Mouse (Mus musculus): Measurements from ENCODE around the gene Gpd2. TPM values are rescaled to one million over a fixed set of nuclear protein-coding genes. Genes with fewer than 3 reads are reported as not detected.

Gene Gpd2
- 12.9 and 13.2 TPM in 2 replicates for polyA plus RNA-seq (2016; fragmentation: Nextera tagmentation; extraction: Ambion mirVana)

DNA sequence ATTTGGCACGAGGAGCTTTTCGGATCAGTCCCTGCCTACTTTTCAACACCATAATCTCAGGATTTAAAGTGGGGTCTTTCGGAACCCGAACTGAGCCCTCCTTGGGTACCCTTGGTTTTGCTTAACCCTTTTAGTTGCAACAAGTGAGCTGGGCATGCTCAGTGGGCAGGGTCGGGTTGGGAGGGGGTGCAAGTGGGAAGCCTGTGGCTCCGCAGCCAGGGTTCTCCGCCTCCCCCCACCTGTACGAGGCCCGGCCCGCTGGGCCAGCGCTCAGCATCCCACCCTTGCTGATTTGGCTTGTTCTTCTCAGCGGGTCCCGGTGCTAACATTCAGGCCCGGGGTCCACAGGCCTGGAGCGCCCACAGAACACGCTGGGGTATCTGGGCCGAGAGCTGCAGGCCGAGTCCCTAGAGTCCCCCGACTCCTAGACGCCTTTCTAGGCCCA is at the start of gene Gpd2:
Gene Gpd2 (plus strand): TSS at position 161 of the 445 bp plus-strand sequence.
- H3K9ac ChIP-seq = peak within 1 kb of the TSS; percentile 83
- peak within 1 kb of the TSS; percentile 73 for H3K4me3 ChIP-seq
- H3K27me3 ChIP-seq (replicated peaks) = no peaks in the 10 kb centered on the region
- no peaks in the 10 kb centered on the region for H3K9me3 ChIP-seq (replicated peaks)
- H3K27ac ChIP-seq = peak within 1 kb of the TSS; percentile 77
- peak within 1 kb of the TSS; percentile 94 for H3K4me2 ChIP-seq
- peaks cover 22% of the 10 kb centered on the region for H3K4me1 ChIP-seq
- no peaks in the 10 kb centered on the region for H3K36me3 ChIP-seq
- peak; percentile 8; the same call in 1 of the 2 replicates for ATAC-seq
- WGBS (ENCODE audit: insufficient replicate concordance) = 12% methylated on average over 20 of the region's 20 CpGs

GRCm38 (mm10) chr2:57188237-57188636 is 49.2 kb upstream of the Gpd2 start:
- Histone ChIP-seq H3K9ac (no peak overlapping the region), H3K36me3 (no peaks in the 10 kb centered on the region), H3K4me2 (no peak overlapping the region), H3K4me1 (peaks cover 14% of the 10 kb centered on the region), H3K27me3 (replicated peaks) (no peaks in the 10 kb centered on the region), H3K27ac (no peak overlapping the region), H3K9me3 (replicated peaks) (no peaks in the 10 kb centered on the region), H3K4me3 (no peak overlapping the region)
- WGBS (ENCODE audit: insufficient replicate concordance) = 53% methylated on average over 9 of the region's 9 CpGs
- 0 out of 2 replicates have a peak, but pooled peaks have one; percentile 40 for ATAC-seq

DNA sequence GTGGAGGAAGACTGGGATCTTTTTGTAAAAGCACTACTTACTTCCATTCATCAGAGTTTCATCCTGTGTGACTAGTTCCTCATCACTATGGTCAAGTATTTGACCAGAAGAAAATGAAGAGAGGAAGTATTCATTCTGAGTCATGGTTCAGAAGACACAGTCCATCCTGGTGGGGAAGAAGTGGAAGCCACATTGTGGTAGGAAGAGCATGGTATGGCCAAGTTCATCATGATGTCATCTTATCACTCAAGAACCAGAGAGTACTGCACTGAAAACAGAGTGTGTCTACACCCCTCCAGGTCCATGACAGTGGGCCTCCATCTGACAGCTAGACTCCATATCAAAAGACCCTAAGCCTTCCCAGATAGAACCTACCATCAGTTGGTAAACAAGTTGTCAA is 46.6 kb upstream of the Gpd2 start:
- Histone ChIP-seq H3K36me3 (no peaks in the 10 kb centered on the region), H3K4me2 (no peak overlapping the region), H3K27ac (no peak overlapping the region), H3K27me3 (replicated peaks) (no peaks in the 10 kb centered on the region), H3K9ac (no peak overlapping the region), H3K4me1 (peaks cover 14% of the 10 kb centered on the region), H3K4me3 (no peak overlapping the region), H3K9me3 (replicated peaks) (no peaks in the 10 kb centered on the region)
- ATAC-seq = no peak

DNA sequence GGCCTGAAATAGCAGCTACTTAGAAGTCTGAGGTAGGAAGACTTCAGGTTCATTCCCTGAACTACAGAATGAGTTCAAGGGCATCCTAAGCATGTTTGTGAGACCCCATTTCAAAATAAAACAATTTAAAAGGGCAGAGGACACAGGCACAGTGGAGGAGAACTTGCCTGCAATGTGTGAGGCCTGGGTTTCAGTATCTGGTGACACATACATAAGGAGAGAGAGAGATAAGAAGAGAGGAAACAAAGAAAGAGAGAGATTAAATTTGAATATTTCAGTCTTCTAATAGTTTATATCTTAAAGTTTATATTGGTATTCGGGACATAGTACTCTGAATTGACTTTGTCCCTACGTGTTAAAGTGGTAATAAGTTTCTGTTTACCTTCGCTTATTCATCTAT is 38.4 kb upstream of the Gpd2 start:
- Histone ChIP-seq H3K36me3 (no peaks in the 10 kb centered on the region), H3K27ac (no peak overlapping the region), H3K4me3 (no peak overlapping the region), H3K9me3 (replicated peaks) (no peaks in the 10 kb centered on the region), H3K9ac (no peak overlapping the region), H3K27me3 (replicated peaks) (no peaks in the 10 kb centered on the region), H3K4me1 (peaks cover 7% of the 10 kb centered on the region; the same call in 1 of the 2 replicates), H3K4me2 (no peak overlapping the region)
- ATAC-seq = no peak
- WGBS (ENCODE audit: insufficient replicate concordance) = 51% methylated on average over 3 of the region's 3 CpGs

DNA sequence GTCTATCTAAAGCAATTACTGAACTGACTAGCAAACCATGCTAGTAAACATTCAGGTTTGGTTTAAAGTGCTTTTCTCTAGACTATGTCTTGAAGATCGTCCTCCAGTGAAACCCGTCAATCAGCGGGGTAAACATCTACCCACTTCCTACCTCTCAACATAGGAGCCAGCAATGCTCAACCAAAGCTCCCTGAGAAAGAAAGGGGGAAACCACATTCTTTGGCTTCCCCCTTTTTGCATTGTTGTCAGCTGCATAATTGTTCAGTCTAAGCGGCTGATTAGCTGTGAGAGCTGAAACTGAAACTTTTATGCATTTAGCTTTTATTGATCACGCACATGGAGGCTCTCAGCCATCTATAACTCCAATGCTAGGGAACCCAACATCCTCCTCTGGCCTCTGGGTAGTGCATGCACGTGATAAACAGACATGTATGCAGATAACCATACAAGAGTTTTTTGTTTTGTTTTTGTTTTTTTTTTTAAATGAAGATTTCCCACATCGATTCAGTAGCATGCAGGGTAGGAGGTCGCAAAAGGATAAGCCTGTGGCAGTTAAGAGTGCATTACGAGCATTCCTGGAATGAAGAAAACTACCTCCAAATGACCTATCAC is 28.9 kb upstream of the Gpd2 start:
- H3K27ac ChIP-seq = no peak overlapping the region
- no peaks in the 10 kb centered on the region for H3K9me3 ChIP-seq (replicated peaks)
- no peak for ATAC-seq
- no peak overlapping the region for H3K9ac ChIP-seq
- no peaks in the 10 kb centered on the region for H3K27me3 ChIP-seq (replicated peaks)
- no peak overlapping the region for H3K4me2 ChIP-seq
- 43% methylated on average over 9 of the region's 9 CpGs for WGBS (ENCODE audit: insufficient replicate concordance)
- H3K4me3 ChIP-seq = no peak overlapping the region
- no peaks in the 10 kb centered on the region for H3K36me3 ChIP-seq
- H3K4me1 ChIP-seq = no peaks in the 10 kb centered on the region

GRCm38 (mm10) chr2:57211049-57212001 is 26.1 kb upstream of the Gpd2 start:
- Histone ChIP-seq H3K27ac (no peak overlapping the region), H3K4me2 (no peak overlapping the region), H3K4me1 (no peaks in the 10 kb centered on the region), H3K4me3 (no peak overlapping the region), H3K36me3 (no peaks in the 10 kb centered on the region), H3K9ac (no peak overlapping the region), H3K27me3 (replicated peaks) (no peaks in the 10 kb centered on the region), H3K9me3 (replicated peaks) (no peaks in the 10 kb centered on the region)
- ATAC-seq = no peak
- WGBS (ENCODE audit: insufficient replicate concordance) = 68% methylated on average over 9 of the region's 9 CpGs

DNA sequence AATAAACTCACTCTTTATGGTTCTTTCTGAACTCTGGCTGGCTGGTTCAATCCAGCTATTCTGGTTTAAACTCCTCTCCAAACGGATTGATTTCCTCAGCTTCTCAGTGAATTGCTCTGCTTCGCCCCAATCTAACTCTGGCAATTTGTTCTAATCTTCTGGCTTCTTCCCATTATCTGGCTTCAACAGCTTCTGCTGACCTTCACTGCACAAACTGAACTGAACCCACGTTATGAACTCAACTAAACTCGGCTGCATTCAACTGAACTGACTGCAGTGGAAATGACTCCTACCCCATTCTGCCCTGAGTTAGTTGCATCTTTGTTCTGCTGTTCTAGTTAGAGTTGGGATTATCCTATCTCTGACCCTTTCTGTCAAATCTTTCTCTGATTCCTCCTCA is 24.1 kb upstream of the Gpd2 start:
- ATAC-seq = no peak
- 40% methylated on average over 4 of the region's 4 CpGs for WGBS (ENCODE audit: insufficient replicate concordance)

DNA sequence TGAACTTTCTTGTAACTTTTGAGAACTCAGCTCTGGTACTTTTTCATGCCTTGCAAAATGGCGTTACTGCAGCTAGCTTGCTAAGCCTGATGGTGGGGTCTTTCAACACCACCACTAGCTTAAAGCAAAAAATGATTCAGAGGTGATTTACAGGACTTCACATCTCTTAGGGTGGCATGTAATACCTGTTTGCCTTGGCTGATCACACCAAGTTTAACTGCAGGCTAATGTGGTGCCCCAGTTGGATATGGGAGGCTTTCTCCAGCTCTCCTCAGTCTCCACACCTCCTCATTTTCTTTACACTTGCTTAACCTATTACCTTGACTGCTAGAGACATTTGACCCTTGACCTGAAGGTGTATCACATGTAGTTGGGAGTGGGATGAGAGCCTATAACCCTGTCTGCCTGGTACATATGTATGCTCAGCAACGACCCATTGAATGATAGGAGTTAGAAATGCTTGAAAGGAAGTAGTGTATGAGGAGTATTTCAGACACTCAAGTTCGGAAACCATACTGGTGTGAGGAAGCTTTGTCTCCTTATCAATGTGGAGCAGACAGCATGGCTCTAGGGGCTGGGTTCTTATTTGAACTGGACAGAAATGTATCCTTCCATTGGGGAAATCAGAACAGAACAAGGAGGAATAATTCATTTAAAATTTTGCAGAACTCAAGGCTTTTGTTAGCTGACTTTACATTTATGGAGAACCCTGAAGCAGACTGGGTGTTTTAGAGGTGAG is 14.0 kb upstream of the Gpd2 start:
- Histone ChIP-seq H3K9me3 (replicated peaks) (no peaks in the 10 kb centered on the region), H3K27me3 (replicated peaks) (no peaks in the 10 kb centered on the region; the same call in 1 of the 2 replicates), H3K4me3 (no peak overlapping the region), H3K4me2 (peak overlapping the region; percentile 10; the same call in 1 of the 2 replicates), H3K9ac (no peak overlapping the region), H3K27ac (no peak overlapping the region), H3K4me1 (peaks cover 9% of the 10 kb centered on the region), H3K36me3 (no peaks in the 10 kb centered on the region)
- 29% methylated on average over 3 of the region's 3 CpGs for WGBS (ENCODE audit: insufficient replicate concordance)
- ATAC-seq = peak; percentile 49

More for the DNA sequence above, 24.1 kb upstream of the Gpd2 start:
- Histone ChIP-seq H3K27me3 (replicated peaks) (no peaks in the 10 kb centered on the region), H3K4me3 (no peak overlapping the region), H3K27ac (no peak overlapping the region), H3K4me2 (no peak overlapping the region), H3K9me3 (replicated peaks) (no peaks in the 10 kb centered on the region), H3K4me1 (no peaks in the 10 kb centered on the region), H3K36me3 (no peaks in the 10 kb centered on the region), H3K9ac (no peak overlapping the region)

GRCm38 (mm10) chr2:57225236-57225635 is 12.2 kb upstream of the Gpd2 start:
- ATAC-seq = no peak

GRCm38 (mm10) chr2:57227425-57227824 is 10.0 kb upstream of the Gpd2 start:
- WGBS (ENCODE audit: insufficient replicate concordance) = 61% methylated on average over 3 of the region's 3 CpGs
- H3K36me3 ChIP-seq = no peaks in the 10 kb centered on the region
- no peaks in the 10 kb centered on the region for H3K9me3 ChIP-seq (replicated peaks)
- peaks cover 9% of the 10 kb centered on the region for H3K4me1 ChIP-seq
- H3K27me3 ChIP-seq (replicated peaks) = no peaks in the 10 kb centered on the region; the same call in 1 of the 2 replicates
- no peak overlapping the region for H3K27ac ChIP-seq
- H3K4me2 ChIP-seq = no peak overlapping the region
- no peak overlapping the region for H3K4me3 ChIP-seq
- H3K9ac ChIP-seq = no peak overlapping the region
- ATAC-seq = no peak

More at GRCm38 (mm10) chr2:57225236-57225635, 12.2 kb upstream of the Gpd2 start:
- Histone ChIP-seq H3K27me3 (replicated peaks) (no peaks in the 10 kb centered on the region; the same call in 1 of the 2 replicates), H3K9ac (no peak overlapping the region), H3K27ac (no peak overlapping the region), H3K4me1 (peaks cover 9% of the 10 kb centered on the region), H3K36me3 (no peaks in the 10 kb centered on the region), H3K4me3 (no peak overlapping the region), H3K9me3 (replicated peaks) (no peaks in the 10 kb centered on the region), H3K4me2 (no peak overlapping the region)
- WGBS (ENCODE audit: insufficient replicate concordance) = 64% methylated on average over 2 of the region's 2 CpGs

GRCm38 (mm10) chr2:57229647-57230240 is 7.7 kb upstream of the Gpd2 start:
- Histone ChIP-seq H3K9me3 (replicated peaks) (no peaks in the 10 kb centered on the region), H3K9ac (no peak overlapping the region), H3K27ac (no peak overlapping the region), H3K27me3 (replicated peaks) (no peaks in the 10 kb centered on the region), H3K36me3 (no peaks in the 10 kb centered on the region), H3K4me3 (no peak overlapping the region), H3K4me2 (no peak overlapping the region), H3K4me1 (no peaks in the 10 kb centered on the region)
- 68% methylated on average over 4 of the region's 4 CpGs for WGBS (ENCODE audit: insufficient replicate concordance)
- no peak for ATAC-seq
